Mouse (Mus musculus): ENCODE data around the gene Prps1l1. TPM values are rescaled to one million over a fixed set of nuclear protein-coding genes. Genes with fewer than 3 reads are reported as not detected.
A peak's percentile ranks its signal among the peaks of the same experiment; 100 is the strongest.

Prps1l1 gene
- total and polyA plus RNA-seq, 2 experiments from 2014 or later: not detected

GRCm38 (mm10) chr12:35007851-35008250 lies 23.3 kb downstream of the Prps1l1 start:
- Histone ChIP-seq H3K9me3 (ENCODE audit: low read length) (no peaks in the 10 kb centered on the region), H3K4me1 (ENCODE audit: insufficient read depth, low read length) (0 out of 2 replicates have a peak, but pooled peaks cover 2% of the 10 kb centered on the region), H3K27ac (ENCODE audit: low read depth, low read length) (no peak overlapping the region), H3K36me3 (ENCODE audit: insufficient read depth, low read length) (no peaks in the 10 kb centered on the region), H3K4me2 (ENCODE audit: low read depth, low read length, poor library complexity, severe bottlenecking) (no peak overlapping the region), H3K4me3 (ENCODE audit: low read depth, low read length) (no peak overlapping the region), H3K27me3 (ENCODE audit: insufficient read depth, low read length) (no peaks in the 10 kb centered on the region), H3K9ac (replicated peaks; ENCODE audit: low read length, poor library complexity, severe bottlenecking) (no peak overlapping the region)
- 66% methylated on average over 1 of the region's 1 CpGs for WGBS
- peak; percentile 18 for DNase-seq (ENCODE audit: low spot score)
- no peak for ATAC-seq (ENCODE audit: low FRiP score)
- TF ChIP-seq CTCF (IDR thresholded peaks at IDR 0.05): no peak

GRCm38 (mm10) chr12:35008340-35009137 lies 24.0 kb downstream of the Prps1l1 start:
- TF ChIP-seq CTCF (IDR thresholded peaks at IDR 0.05): no peak
- H3K4me1 ChIP-seq (ENCODE audit: insufficient read depth, low read length): 0 out of 2 replicates have a peak, but pooled peaks cover 2% of the 10 kb centered on the region
- DNase-seq (ENCODE audit: low spot score): peak; percentile 78
- peak; percentile 65 for ATAC-seq (ENCODE audit: low FRiP score)
- peak overlapping the region; percentile 4; the same call in 1 of the 2 replicates for H3K4me2 ChIP-seq (ENCODE audit: low read depth, low read length, poor library complexity, severe bottlenecking)
- no peaks in the 10 kb centered on the region for H3K36me3 ChIP-seq (ENCODE audit: insufficient read depth, low read length)
- no peaks in the 10 kb centered on the region for H3K27me3 ChIP-seq (ENCODE audit: insufficient read depth, low read length)
- H3K9ac ChIP-seq (replicated peaks; ENCODE audit: low read length, poor library complexity, severe bottlenecking): no peak overlapping the region
- WGBS: 22% methylated on average over 11 of the region's 11 CpGs
- H3K27ac ChIP-seq (ENCODE audit: low read depth, low read length): no peak overlapping the region
- H3K4me3 ChIP-seq (ENCODE audit: low read depth, low read length): no peak overlapping the region
- H3K9me3 ChIP-seq (ENCODE audit: low read length): no peaks in the 10 kb centered on the region

GRCm38 (mm10) chr12:35011462-35011861 lies 26.9 kb downstream of the Prps1l1 start:
- Histone ChIP-seq H3K4me2 (ENCODE audit: low read depth, low read length, poor library complexity, severe bottlenecking) (no peak overlapping the region), H3K4me3 (ENCODE audit: low read depth, low read length) (no peak overlapping the region), H3K27me3 (ENCODE audit: insufficient read depth, low read length) (no peaks in the 10 kb centered on the region), H3K36me3 (ENCODE audit: insufficient read depth, low read length) (no peaks in the 10 kb centered on the region), H3K9ac (replicated peaks; ENCODE audit: low read length, poor library complexity, severe bottlenecking) (no peak overlapping the region), H3K9me3 (ENCODE audit: low read length) (no peaks in the 10 kb centered on the region), H3K4me1 (ENCODE audit: insufficient read depth, low read length) (0 out of 2 replicates have a peak, but pooled peaks cover 2% of the 10 kb centered on the region), H3K27ac (ENCODE audit: low read depth, low read length) (no peak overlapping the region)
- DNase-seq (ENCODE audit: low spot score) (no peak), ATAC-seq (ENCODE audit: low FRiP score) (no peak)
- TF ChIP-seq CTCF (IDR thresholded peaks at IDR 0.05): no peak
- 54% methylated on average over 1 of the region's 1 CpGs for WGBS

GRCm38 (mm10) chr12:35013950-35014349 lies 29.4 kb downstream of the Prps1l1 start:
- Histone ChIP-seq H3K4me2 (ENCODE audit: low read depth, low read length, poor library complexity, severe bottlenecking) (no peak overlapping the region), H3K27ac (ENCODE audit: low read depth, low read length) (no peak overlapping the region), H3K4me1 (ENCODE audit: insufficient read depth, low read length) (no peaks in the 10 kb centered on the region), H3K36me3 (ENCODE audit: insufficient read depth, low read length) (no peaks in the 10 kb centered on the region), H3K27me3 (ENCODE audit: insufficient read depth, low read length) (no peaks in the 10 kb centered on the region), H3K9me3 (ENCODE audit: low read length) (no peaks in the 10 kb centered on the region), H3K4me3 (ENCODE audit: low read depth, low read length) (no peak overlapping the region), H3K9ac (replicated peaks; ENCODE audit: low read length, poor library complexity, severe bottlenecking) (no peak overlapping the region)
- no peak for ATAC-seq (ENCODE audit: low FRiP score)
- WGBS: 57% methylated on average over 2 of the region's 2 CpGs
- no peak for TF ChIP-seq CTCF (IDR thresholded peaks at IDR 0.05)
- DNase-seq (ENCODE audit: low spot score): no peak

- H3K36me3 ChIP-seq (ENCODE audit: insufficient read depth, low read length): no peaks in the 10 kb centered on the region
- no peaks in the 10 kb centered on the region for H3K4me1 ChIP-seq (ENCODE audit: insufficient read depth, low read length)
- H3K27me3 ChIP-seq (ENCODE audit: insufficient read depth, low read length): no peaks in the 10 kb centered on the region
- no peak overlapping the region for H3K4me2 ChIP-seq (ENCODE audit: low read depth, low read length, poor library complexity, severe bottlenecking)
- no peak overlapping the region for H3K4me3 ChIP-seq (ENCODE audit: low read depth, low read length)
- TF ChIP-seq CTCF (IDR thresholded peaks at IDR 0.05): peak; percentile 80
- ATAC-seq (ENCODE audit: low FRiP score): no peak
- H3K9me3 ChIP-seq (ENCODE audit: low read length): no peaks in the 10 kb centered on the region
- H3K27ac ChIP-seq (ENCODE audit: low read depth, low read length): no peak overlapping the region
- H3K9ac ChIP-seq (replicated peaks; ENCODE audit: low read length, poor library complexity, severe bottlenecking): no peak overlapping the region
- WGBS: 52% methylated on average over 3 of the region's 3 CpGs
- DNase-seq (ENCODE audit: low spot score): peak; percentile 87
Measured at GRCm38 (mm10) chr12:35016056-35016455, 31.5 kb downstream of the Prps1l1 start.

- no peak overlapping the region for H3K9ac ChIP-seq (replicated peaks; ENCODE audit: low read length, poor library complexity, severe bottlenecking)
- TF ChIP-seq CTCF (IDR thresholded peaks at IDR 0.05): no peak
- no peaks in the 10 kb centered on the region for H3K4me1 ChIP-seq (ENCODE audit: insufficient read depth, low read length)
- ATAC-seq (ENCODE audit: low FRiP score) (no peak), DNase-seq (ENCODE audit: low spot score) (no peak)
- H3K9me3 ChIP-seq (ENCODE audit: low read length): no peaks in the 10 kb centered on the region
- no peak overlapping the region for H3K4me3 ChIP-seq (ENCODE audit: low read depth, low read length)
- H3K36me3 ChIP-seq (ENCODE audit: insufficient read depth, low read length): no peaks in the 10 kb centered on the region
- no peak overlapping the region for H3K27ac ChIP-seq (ENCODE audit: low read depth, low read length)
- no peaks in the 10 kb centered on the region for H3K27me3 ChIP-seq (ENCODE audit: insufficient read depth, low read length)
- H3K4me2 ChIP-seq (ENCODE audit: low read depth, low read length, poor library complexity, severe bottlenecking): no peak overlapping the region
- 94% methylated on average over 9 of the region's 9 CpGs for WGBS
Measured at GRCm38 (mm10) chr12:35016481-35017250, 32.1 kb downstream of the Prps1l1 start.
